Mouse (Mus musculus) heart, embryonic 14.5 days (tissue): ENCODE data around the gene D17Wsu92e. TPM values are rescaled to one million over a fixed set of nuclear protein-coding genes. Genes with fewer than 3 reads are reported as not detected.

Experiments used
- ATAC-seq: fragments of 200-750 bp; cut with Nextera tagmentation; 2 replicates; pipeline ENCODE4 v1.8.0; 2017; ENCODE audit warnings: low read depth, moderate TSS enrichment; ENCODE audit not compliant: insufficient number of reproducible peaks, insufficient read depth, low FRiP score
- H3K27ac ChIP-seq, 2 experiments: fragments of 200-500 bp in 1 of 2; fragments of 300-500 bp in 1 of 2; sonication (generic) in 1 of 2; replicated peaks in 1 of 2; 2 replicates each; pipeline ENCODE4 v1.5.1; 2012 to 2014; ENCODE audit warnings: low read depth in 2 of 2, low read length in 2 of 2, control low read depth in 1 of 2, mild to moderate bottlenecking in 1 of 2, mixed read lengths in 1 of 2; ENCODE audit not compliant: control insufficient read depth in 1 of 2, insufficient read depth in 1 of 2
- H3K27me3 ChIP-seq: fragments of 300-500 bp; sonication (generic); 2 replicates; pipeline ENCODE4 v1.6.1; 2014; ENCODE audit warnings: mild to moderate bottlenecking, low read length, control low read depth; ENCODE audit not compliant: control insufficient read depth, insufficient read depth
- H3K36me3 ChIP-seq: fragments of 300-500 bp; sonication (generic); 2 replicates; pipeline ENCODE4 v1.6.1; 2014; ENCODE audit warnings: mild to moderate bottlenecking, control low read depth, low read length, mixed read lengths; ENCODE audit not compliant: control insufficient read depth, insufficient read depth
- H3K4me1 ChIP-seq, 2 experiments: fragments of 200-500 bp in 1 of 2; fragments of 300-500 bp in 1 of 2; sonication (generic) in 1 of 2; 2 replicates each; pipeline ENCODE4 v1.6.1; 2012 to 2014; ENCODE audit warnings: low read length in 2 of 2, control low read depth in 1 of 2, mixed read lengths in 1 of 2; ENCODE audit not compliant: control insufficient read depth in 2 of 2, insufficient read depth in 2 of 2
- H3K4me2 ChIP-seq: fragments of 300-500 bp; sonication (generic); 2 replicates; pipeline ENCODE4 v1.6.1; 2014; ENCODE audit warnings: mild to moderate bottlenecking, low read length
- H3K4me3 ChIP-seq, 2 experiments: fragments of 200-500 bp in 1 of 2; fragments of 300-500 bp in 1 of 2; sonication (generic) in 1 of 2; 2 replicates each; pipeline ENCODE4 v1.5.1; 2012 to 2014; ENCODE audit warnings: low read length in 2 of 2, mild to moderate bottlenecking in 2 of 2, control low read depth in 1 of 2, low read depth in 1 of 2, moderate library complexity in 1 of 2; ENCODE audit not compliant: control insufficient read depth in 1 of 2, insufficient read depth in 1 of 2
- H3K9ac ChIP-seq: fragments of 300-500 bp; sonication (generic); 2 replicates; pipeline ENCODE4 v1.6.1; 2014; ENCODE audit warnings: mild to moderate bottlenecking, low read length
- H3K9me3 ChIP-seq: fragments of 300-500 bp; sonication (generic); 2 replicates; pipeline ENCODE4 v1.6.1; 2016; ENCODE audit warnings: low read length, control low read depth; ENCODE audit not compliant: control insufficient read depth
- WGBS: fragments of 180-500 bp; shearing (Covaris S2); extraction: QIAGEN DNeasy Blood & Tissue Kit; methylation state at CpG from one replicate; pipeline ENCODE4 v1.1.7; 2014; 5-methylcytosine and 5-hydroxymethylcytosine counted together
- polyA plus RNA-seq: library from polyadenylated mRNA; unstranded; fragments of >200 nt; fragmentation: Nextera tagmentation; extraction: Ambion mirVana; gene quantifications from 2 replicates; pipeline ENCODE4 v1.2.1, GENCODE M21; 2014

The D17Wsu92e gene
- polyA plus RNA-seq, 1 experiment from 2014 or later = 15.4 TPM

DNA sequence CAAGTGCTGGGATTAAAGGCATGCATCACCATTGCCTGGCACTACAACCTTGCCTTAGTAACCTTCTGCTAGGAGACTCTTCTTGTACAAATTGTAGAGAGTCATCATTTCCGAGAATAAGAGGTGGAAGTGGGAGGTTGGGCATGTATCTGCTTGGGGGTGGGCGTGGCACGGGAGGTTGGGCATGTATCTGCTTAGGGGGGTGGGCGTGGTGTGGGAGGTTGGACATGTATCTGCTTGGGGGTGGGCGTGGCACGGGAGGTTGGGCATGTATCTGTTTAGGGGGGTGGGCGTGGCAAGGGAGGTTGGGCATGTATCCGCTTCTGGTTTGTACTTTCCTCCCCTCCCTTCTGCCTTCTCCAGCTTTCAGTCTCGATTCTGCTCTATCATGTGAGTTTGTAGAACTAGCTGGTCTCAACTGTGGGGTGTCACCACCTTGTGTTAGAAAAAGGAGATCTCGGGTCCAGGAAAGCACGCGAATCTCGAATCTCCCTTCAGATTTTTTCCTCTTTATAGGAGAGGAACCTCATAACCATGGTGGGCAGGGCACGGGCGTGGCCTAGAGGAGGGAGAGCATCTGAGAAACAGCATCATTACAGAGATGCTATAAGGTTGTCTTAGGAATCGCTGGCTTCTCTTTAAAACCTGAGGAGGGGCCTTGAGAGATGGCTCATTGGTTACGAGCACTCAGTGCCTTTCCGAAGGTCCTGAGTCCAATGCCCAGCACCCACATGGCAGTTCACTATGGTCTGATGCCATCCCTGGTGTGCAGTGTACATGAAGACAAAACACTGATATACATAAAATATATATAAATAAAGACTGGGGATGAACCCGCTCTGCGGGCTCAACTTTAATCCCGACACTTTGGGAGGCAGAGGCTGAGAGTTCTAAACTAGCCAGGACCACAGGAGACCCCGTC is 5.8 kb upstream of the D17Wsu92e start:
- WGBS = 2% methylated on average over 22 of the region's 22 CpGs
- Histone ChIP-seq H3K9me3 (no peaks in the 10 kb centered on the region), H3K4me3 (peak overlapping the region; percentile 35 to 43), H3K27ac (peak overlapping the region; percentile 26 to 50; a peak in 3 of 4 replicates), H3K27me3 (no peaks in the 10 kb centered on the region), H3K36me3 (no peaks in the 10 kb centered on the region), H3K4me1 (peaks cover 2 to 4% of the 10 kb centered on the region in 2 experiments), H3K4me2 (peak overlapping the region; percentile 63), H3K9ac (peak overlapping the region; percentile 58)
- ATAC-seq = peak; percentile 62

DNA sequence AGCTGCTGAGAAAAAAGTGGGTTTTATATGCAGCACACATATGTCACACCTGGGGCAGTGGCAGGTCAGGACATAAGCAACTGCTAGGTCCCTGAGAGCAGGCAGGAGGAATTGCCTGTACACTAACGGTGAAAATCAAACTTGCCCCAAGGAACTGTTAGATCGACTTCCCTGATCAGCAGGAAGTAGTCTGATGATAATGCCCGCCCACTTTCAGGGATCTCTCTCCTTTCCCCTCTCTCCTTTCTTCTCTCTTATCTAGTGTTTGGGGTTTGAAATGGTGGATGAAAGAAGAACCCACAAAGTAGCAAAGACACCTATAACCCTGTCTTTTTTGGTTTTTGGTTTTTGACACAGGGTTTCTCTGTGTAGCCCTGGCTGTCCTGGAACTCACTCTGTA is 5.1 kb upstream of the D17Wsu92e start:
- Histone ChIP-seq H3K4me2 (peak overlapping the region; percentile 63), H3K4me1 (peaks cover 3 to 8% of the 10 kb centered on the region in 2 experiments), H3K27me3 (no peaks in the 10 kb centered on the region), H3K27ac (no peak overlapping the region), H3K9me3 (no peaks in the 10 kb centered on the region), H3K4me3 (no peak overlapping the region), H3K9ac (no peak overlapping the region), H3K36me3 (no peaks in the 10 kb centered on the region)
- ATAC-seq = no peak
- 36% methylated on average over 3 of the region's 3 CpGs for WGBS

GRCm38 (mm10) chr17:27824941-27825340 is 4.5 kb upstream of the D17Wsu92e start:
- H3K36me3 ChIP-seq = no peaks in the 10 kb centered on the region
- H3K27ac ChIP-seq = no peak overlapping the region
- H3K9ac ChIP-seq = no peak overlapping the region
- no peaks in the 10 kb centered on the region for H3K27me3 ChIP-seq
- H3K4me2 ChIP-seq = no peak overlapping the region
- H3K4me3 ChIP-seq = no peak overlapping the region
- H3K4me1 ChIP-seq = peaks cover 3 to 8% of the 10 kb centered on the region in 2 experiments
- ATAC-seq = no peak
- no peaks in the 10 kb centered on the region for H3K9me3 ChIP-seq
- 46% methylated on average over 1 of the region's 1 CpGs for WGBS

DNA sequence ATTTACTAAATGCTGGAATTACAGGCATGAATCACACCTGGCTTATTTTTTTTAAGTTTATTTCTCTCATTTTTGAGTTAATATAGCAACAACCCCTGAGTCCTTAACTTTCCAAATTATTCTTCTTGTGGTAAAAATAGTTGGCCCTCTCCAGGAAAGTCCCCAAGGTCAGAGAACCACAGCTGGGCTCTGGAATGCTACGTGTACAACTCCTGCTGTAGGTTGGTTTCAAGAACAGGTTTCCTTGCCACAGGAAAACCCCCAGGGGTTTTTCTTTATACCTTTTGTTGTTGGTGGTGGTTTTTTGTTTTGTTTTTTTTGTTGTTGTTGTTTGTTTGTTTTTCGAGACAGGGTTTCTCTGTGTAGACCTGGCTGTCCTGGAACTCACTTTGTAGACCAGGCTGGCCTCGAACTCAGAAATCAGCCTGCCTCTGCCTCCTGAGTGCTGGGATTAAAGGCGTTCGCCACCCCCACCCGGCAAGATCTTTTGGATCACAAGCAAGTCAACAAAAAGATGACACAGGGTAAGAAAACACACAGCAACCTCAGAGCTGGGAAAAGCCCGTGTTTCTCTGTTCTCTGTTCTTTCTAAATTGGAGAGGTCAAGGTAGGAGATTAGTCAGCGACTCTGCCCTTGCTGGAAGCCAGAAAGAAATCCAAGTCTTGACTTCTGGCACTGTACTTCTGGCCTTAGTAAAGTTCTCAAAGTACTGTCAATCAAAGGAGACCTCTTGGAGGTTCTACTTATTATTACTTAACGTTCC is 2.9 kb upstream of the D17Wsu92e start:
- no peak for ATAC-seq
- WGBS = 70% methylated on average over 9 of the region's 9 CpGs
- Histone ChIP-seq H3K4me1 (peaks cover 9 to 18% of the 10 kb centered on the region in 2 experiments), H3K4me3 (no peak overlapping the region), H3K9me3 (no peaks in the 10 kb centered on the region), H3K27me3 (no peaks in the 10 kb centered on the region), H3K36me3 (no peaks in the 10 kb centered on the region), H3K27ac (no peak overlapping the region), H3K9ac (no peak overlapping the region), H3K4me2 (no peak overlapping the region)

GRCm38 (mm10) chr17:27821407-27822338 is 1.2 kb upstream of the D17Wsu92e start:
- Histone ChIP-seq H3K4me1 (peaks cover 9 to 24% of the 10 kb centered on the region in 2 experiments), H3K27me3 (no peaks in the 10 kb centered on the region), H3K9ac (peak overlapping the region; percentile 96), H3K27ac (peak overlapping the region; percentile 93 to 96), H3K4me2 (peak overlapping the region; percentile 83), H3K9me3 (no peaks in the 10 kb centered on the region), H3K36me3 (no peaks in the 10 kb centered on the region), H3K4me3 (peak overlapping the region; percentile 81 to 98; a peak in 2 of 4 replicates)
- no peak for ATAC-seq
- WGBS = 54% methylated on average over 9 of the region's 9 CpGs

DNA sequence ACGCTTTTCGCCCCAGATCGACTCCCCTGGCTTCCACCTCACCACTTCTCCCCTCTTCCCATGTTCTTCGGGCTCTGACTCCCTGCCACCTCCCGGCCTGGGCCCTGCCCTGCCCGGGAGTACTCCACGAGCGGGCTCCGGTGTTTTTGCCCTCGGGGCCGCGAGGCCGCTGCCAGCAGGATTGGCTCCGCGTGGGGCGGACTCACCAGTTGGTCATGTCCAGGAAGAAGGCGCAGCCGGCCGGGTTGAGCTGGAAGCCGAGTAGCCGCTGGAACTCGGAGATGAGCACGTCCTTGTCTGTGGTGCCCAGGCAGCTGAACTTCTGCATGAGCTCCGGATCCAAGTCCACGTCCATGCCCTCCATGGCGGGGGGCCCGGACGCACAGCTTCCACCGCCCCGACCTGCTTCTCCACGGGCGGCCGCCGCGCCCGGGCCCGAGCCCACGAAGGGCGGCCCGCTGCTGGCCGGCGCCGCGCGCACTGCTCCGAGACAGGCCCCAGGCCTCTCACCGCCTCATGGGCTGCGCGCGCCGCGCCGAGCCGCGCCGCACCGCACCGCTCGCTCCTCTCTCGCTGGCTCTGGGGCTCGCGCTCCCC is 379 bp downstream of the D17Wsu92e start:
- H3K9me3 ChIP-seq = no peaks in the 10 kb centered on the region
- no peaks in the 10 kb centered on the region for H3K36me3 ChIP-seq
- peak overlapping the region; percentile 85 to 98 for H3K4me3 ChIP-seq
- peak; percentile 0; the same call in 1 of the 2 replicates for ATAC-seq
- H3K4me1 ChIP-seq = peaks cover 9 to 24% of the 10 kb centered on the region in 2 experiments
- under 1% methylated on average over 56 of the region's 62 CpGs for WGBS
- H3K9ac ChIP-seq = peak overlapping the region; percentile 96
- peak overlapping the region; percentile 75 to 93 for H3K27ac ChIP-seq
- H3K27me3 ChIP-seq = no peaks in the 10 kb centered on the region
- H3K4me2 ChIP-seq = peak overlapping the region; percentile 94
